45 mouse cellular contexts compared by ENCODE assay signal in the genomic region with DNA sequence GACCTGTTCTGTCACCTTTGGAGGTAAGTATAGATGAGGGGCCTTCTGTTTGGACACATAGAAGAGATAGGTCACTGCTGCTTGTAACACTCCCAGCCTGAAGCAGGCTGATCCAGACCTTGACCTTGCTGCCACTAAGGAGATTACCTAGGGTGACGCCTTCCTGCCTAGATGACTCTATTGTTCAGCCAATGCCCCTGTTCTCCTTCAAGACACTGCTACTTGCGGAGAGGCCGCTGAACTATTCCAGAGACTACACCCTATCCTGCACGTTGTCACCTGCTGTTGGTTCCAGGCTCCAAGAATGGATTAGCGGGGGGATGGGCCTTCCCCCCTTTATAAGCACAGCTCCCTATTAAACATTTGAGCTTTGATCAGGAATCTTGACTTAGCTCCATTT. TPM values are rescaled to one million over a fixed set of nuclear protein-coding genes. Genes with fewer than 3 reads are reported as not detected.
"Had no signal": no experiment of that assay in that cellular context is flagged by ENCODE, and none has a peak within 500 bp of the region (broad histone marks: within the 10 kb centered on the region; RNA-seq: fewer than 3 reads in every experiment).

No protein-coding gene starts in this region.

- H3K4me3 ChIP-seq: limb, embryonic 10.5 days; limb, embryonic 12.5 days; limb, embryonic 13.5 days; limb, embryonic 15.5 days; liver, embryonic 12.5 days; liver, embryonic 13.5 days; liver, embryonic 15.5 days; lung, embryonic 15.5 days; megakaryocyte, embryonic 14.5 days; midbrain, embryonic 10.5 days; midbrain, embryonic 12.5 days; midbrain, embryonic 13.5 days; midbrain, embryonic 15.5 days; myocyte; neural tube, embryonic 12.5 days had no signal

- H3K9me3 ChIP-seq: limb, embryonic 10.5 days; limb, embryonic 13.5 days; limb, embryonic 15.5 days; liver, embryonic 12.5 days; liver, embryonic 13.5 days; liver, embryonic 15.5 days; lung, embryonic 15.5 days; megakaryocyte, embryonic 14.5 days; midbrain, embryonic 15.5 days had no signal

- ATAC-seq: liver, embryonic 12.5 days; liver, postnatal 0 days; lung, postnatal 0 days; midbrain, embryonic 13.5 days; midbrain, embryonic 15.5 days; midbrain, embryonic 16.5 days had no signal

- H3K27me3 ChIP-seq: limb, embryonic 12.5 days; limb, embryonic 13.5 days; limb, embryonic 15.5 days; liver, embryonic 12.5 days; liver, embryonic 13.5 days; liver, embryonic 15.5 days; lung, embryonic 15.5 days; megakaryocyte, embryonic 14.5 days; midbrain, embryonic 12.5 days; midbrain, embryonic 13.5 days; midbrain, embryonic 15.5 days; neural tube, embryonic 12.5 days had no signal

- H3K4me2 ChIP-seq: limb, embryonic 12.5 days; limb, embryonic 13.5 days; limb, embryonic 15.5 days; liver, embryonic 11.5 days; liver, embryonic 12.5 days; liver, embryonic 13.5 days; liver, embryonic 15.5 days; lung, embryonic 14.5 days; lung, embryonic 15.5 days; midbrain, embryonic 11.5 days; midbrain, embryonic 12.5 days; midbrain, embryonic 13.5 days; midbrain, embryonic 15.5 days; neural tube, embryonic 12.5 days had no signal

- H3K4me1 ChIP-seq: limb, embryonic 10.5 days; limb, embryonic 12.5 days; limb, embryonic 13.5 days; limb, embryonic 15.5 days; liver, embryonic 12.5 days; liver, embryonic 13.5 days; liver, embryonic 15.5 days; lung, embryonic 15.5 days; megakaryocyte, embryonic 14.5 days; midbrain, embryonic 10.5 days; midbrain, embryonic 12.5 days; midbrain, embryonic 13.5 days; midbrain, embryonic 15.5 days; neural tube, embryonic 12.5 days had no signal

- H3K27ac ChIP-seq: limb, embryonic 10.5 days; limb, embryonic 12.5 days; limb, embryonic 13.5 days; limb, embryonic 15.5 days; liver, embryonic 12.5 days; liver, embryonic 13.5 days; liver, embryonic 14.5 days; liver, embryonic 15.5 days; lung, embryonic 15.5 days; macrophage; midbrain, embryonic 10.5 days; midbrain, embryonic 12.5 days; midbrain, embryonic 13.5 days; midbrain, embryonic 15.5 days; neural tube, embryonic 12.5 days had no signal

- H3K9ac ChIP-seq: limb, embryonic 12.5 days; limb, embryonic 13.5 days; limb, embryonic 15.5 days; liver, embryonic 12.5 days; liver, embryonic 13.5 days; liver, embryonic 14.5 days; liver, embryonic 15.5 days; liver, postnatal 0 days; lung, embryonic 14.5 days; lung, embryonic 15.5 days; midbrain, embryonic 12.5 days; midbrain, embryonic 13.5 days; midbrain, embryonic 15.5 days; neural tube, embryonic 12.5 days had no signal

- DNase-seq: left cerebral cortex, postnatal 4 days; liver; liver, embryonic 13.5 days; liver, postnatal 0 days; lung, adult 18-20 months; lung, adult 2 months; lung, embryonic 14.5 days; lung, postnatal 10 days; lung, postnatal 14 days; lung, postnatal 36 days; lung, postnatal 4 days; midbrain, embryonic 14.5 days had no signal

- H3K36me3 ChIP-seq: limb, embryonic 10.5 days; limb, embryonic 12.5 days; limb, embryonic 13.5 days; limb, embryonic 15.5 days; liver, embryonic 12.5 days; liver, embryonic 13.5 days; liver, embryonic 15.5 days; lung, embryonic 15.5 days; midbrain, embryonic 10.5 days; midbrain, embryonic 12.5 days; midbrain, embryonic 13.5 days; midbrain, embryonic 15.5 days; neural tube, embryonic 12.5 days had no signal

RNA-seq across cellular contexts. Expression of a gene that starts 13.4 kb away (rescaled TPM):
- total RNA-seq: left cerebral cortex, postnatal 10 days; left cerebral cortex, postnatal 25 days; left cerebral cortex, postnatal 36 days; liver, adult 2 months; megakaryocyte progenitor cell, adult 5-6 weeks; megakaryocyte, adult 5-6 weeks; megakaryocyte-erythroid progenitor cell, adult 5-6 weeks; midbrain, postnatal 0 days had no signal
- polyA plus RNA-seq: limb, embryonic 10.5 days; limb, embryonic 11.5 days; limb, embryonic 12.5 days; limb, embryonic 13.5 days; limb, embryonic 14.5 days; limb, embryonic 15.5 days; liver, adult 2 months; liver, embryonic 11.5 days; liver, embryonic 12.5 days; liver, embryonic 13.5 days; liver, embryonic 14.5 days; liver, embryonic 15.5 days; liver, embryonic 16.5 days; liver, postnatal 0 days; lung, adult 2 months; lung, embryonic 14.5 days; lung, embryonic 15.5 days; lung, embryonic 16.5 days; lung, postnatal 0 days; macrophage; midbrain, embryonic 10.5 days; midbrain, embryonic 11.5 days; midbrain, embryonic 12.5 days; midbrain, embryonic 13.5 days; midbrain, embryonic 14.5 days; midbrain, embryonic 15.5 days; midbrain, embryonic 16.5 days; midbrain, postnatal 0 days; myocyte; neural tube, embryonic 11.5 days; neural tube, embryonic 12.5 days had no signal
